Comparison of ENCODE assay signal across 8 mouse cellular contexts in genomic region chr4:109241934-109242333, GRCm38 (mm10). TPM values are rescaled to one million over a fixed set of nuclear protein-coding genes. Genes with fewer than 3 reads are reported as not detected.
DNase-seq lines count a peak whose midpoint lies in the region; ATAC-seq and TF ChIP-seq lines count a peak whose summit lies in the region.

No protein-coding gene starts in this region.

- 67% methylated on average over 4 of the region's 4 CpGs for WGBS in kidney, embryonic 14.5 days

- H3K27ac ChIP-seq in kidney, embryonic 14.5 days (ENCODE audit: low read depth, low read length), result no peak overlapping the region
- H3K27ac ChIP-seq in layer of hippocampus, adult 2 months, result no peak overlapping the region

- no peak for TF ChIP-seq CTCF in brain, embryonic 14.5 days (IDR thresholded peaks at IDR 0.05; ENCODE audit: borderline replicate concordance, extremely low read depth, insufficient read depth, insufficient read length)
- no peak for TF ChIP-seq CTCF in layer of hippocampus, adult 2 months (conservative IDR thresholded peaks at IDR 0.05)

- peak; percentile 54 for DNase-seq in kidney, postnatal 10 days
- DNase-seq in brain, embryonic 14.5 days (ENCODE audit: low read depth), result peak; percentile 85
- DNase-seq in gastrocnemius, postnatal 25 days, result peak; percentile 82
- peak; percentile 49 for DNase-seq in lung, postnatal 14 days
- no peak for DNase-seq in thymus, postnatal 10 days (ENCODE audit: low spot score in 2 of 2)
- no peak for DNase-seq in layer of hippocampus, adult 2 months (ENCODE audit: low spot score in 2 of 2)

- no peaks in the 10 kb centered on the region for H3K27me3 ChIP-seq in kidney, embryonic 14.5 days (ENCODE audit: control insufficient read depth, insufficient read depth, low read length)

- H3K4me1 ChIP-seq in kidney, embryonic 14.5 days (ENCODE audit: control insufficient read depth, insufficient read depth, low read length), result no peaks in the 10 kb centered on the region

- H3K4me3 ChIP-seq in kidney, embryonic 14.5 days (ENCODE audit: low read length), result no peak overlapping the region
- H3K4me3 ChIP-seq in layer of hippocampus, adult 2 months, result no peak overlapping the region

- no peaks in the 10 kb centered on the region for H3K36me3 ChIP-seq in kidney, embryonic 14.5 days (ENCODE audit: control insufficient read depth, insufficient read depth, low read length)

- H3K9ac ChIP-seq in kidney, embryonic 14.5 days (ENCODE audit: low read depth, low read length), result no peak overlapping the region

- H3K9me3 ChIP-seq in kidney, embryonic 14.5 days (ENCODE audit: control insufficient read depth, low read length), result no peaks in the 10 kb centered on the region

- no peak for TF ChIP-seq POLR2A in brain, embryonic 14.5 days (IDR thresholded peaks at IDR 0.05; ENCODE audit: borderline replicate concordance, extremely low read depth, insufficient read depth, insufficient read length, poor library complexity, severe bottlenecking)

- H3K4me2 ChIP-seq in kidney, embryonic 14.5 days (replicated peaks; ENCODE audit: low read depth, low read length), result no peak overlapping the region

- no peak for ATAC-seq in kidney, embryonic 14.5 days (ENCODE audit: low FRiP score, low TSS enrichment)
- ATAC-seq in granulocyte monocyte progenitor cell, adult 5-6 weeks (replicated peaks; ENCODE audit: poor library complexity, severe bottlenecking), result no peak

RNA-seq across cellular contexts. Expression of gene Calr4, which starts 7.6 kb away (rescaled TPM):
- 0.45 and 0.60 TPM in 2 replicates for polyA plus RNA-seq in kidney, embryonic 14.5 days (2014; fragmentation: Nextera tagmentation; extraction: Ambion mirVana)
- 0.40 and 0.89 TPM in 2 replicates for polyA plus RNA-seq in brain, embryonic 14.5 days (2012; rRNA removed)
- total RNA-seq in gastrocnemius, postnatal 25 days (2021), result under 1 TPM in 1 of 2 experiments, not detected in 1; 0.21 TPM
- not detected in 2 replicates for total RNA-seq in granulocyte monocyte progenitor cell, adult 5-6 weeks (2014; fragmentation: Nextera tagmentation)
- not detected in 2 replicates for total RNA-seq in granulocyte monocyte progenitor cell, adult 5-6 weeks (2017)
- under 1 TPM; 0.79 to 0.86 TPM for total RNA-seq in layer of hippocampus, adult 2 months (2021)

RNA-seq across cellular contexts. Expression of gene Eps15, which starts 38.1 kb away (rescaled TPM):
- polyA plus RNA-seq in kidney, embryonic 14.5 days (2014; fragmentation: Nextera tagmentation; extraction: Ambion mirVana), result 20.3 and 41.6 TPM in 2 replicates
- 42.1 and 70.3 TPM in 2 replicates for polyA plus RNA-seq in brain, embryonic 14.5 days (2012; rRNA removed)
- 10 to 100 TPM; 60.2 to 62.3 TPM for total RNA-seq in gastrocnemius, postnatal 25 days (2021)
- total RNA-seq in granulocyte monocyte progenitor cell, adult 5-6 weeks (2014; fragmentation: Nextera tagmentation), result 48.3 and 49.2 TPM in 2 replicates
- total RNA-seq in granulocyte monocyte progenitor cell, adult 5-6 weeks (2017), result 28.3 and 35.2 TPM in 2 replicates
- 100 to 1,000 TPM; 213 to 225 TPM for total RNA-seq in layer of hippocampus, adult 2 months (2021)

RNA-seq across cellular contexts. Expression of gene Osbpl9, which starts 39.9 kb away (rescaled TPM):
- polyA plus RNA-seq in kidney, embryonic 14.5 days (2014; fragmentation: Nextera tagmentation; extraction: Ambion mirVana), result 48.5 and 61.1 TPM in 2 replicates
- polyA plus RNA-seq in brain, embryonic 14.5 days (2012; rRNA removed), result 79.1 and 85.6 TPM in 2 replicates
- 10 to 100 TPM; 82.3 to 98.8 TPM for total RNA-seq in gastrocnemius, postnatal 25 days (2021)
- 44.6 and 46.0 TPM in 2 replicates for total RNA-seq in granulocyte monocyte progenitor cell, adult 5-6 weeks (2014; fragmentation: Nextera tagmentation)
- total RNA-seq in granulocyte monocyte progenitor cell, adult 5-6 weeks (2017), result 62.0 and 64.7 TPM in 2 replicates
- total RNA-seq in layer of hippocampus, adult 2 months (2021), result 10 to 100 TPM; 53.9 to 56.2 TPM

Comparison
In these comparisons a context has a peak if more than half of its experiments do, and no peak if none do; other contexts are left out.
1. DNase-seq: peak in kidney, postnatal 10 days (single experiment), brain, embryonic 14.5 days (single experiment), gastrocnemius, postnatal 25 days (single experiment) and lung, postnatal 14 days (single experiment); none in thymus, postnatal 10 days (0 of 2) and layer of hippocampus, adult 2 months (0 of 2).